Mouse (Mus musculus) midbrain, embryonic 13.5 days (tissue): ENCODE measurements at regions not wholly inside any gene's neighbourhood (a gene's known extent, or its start where the extent isn't known, plus 50 kb on each side); places are given as distances from the start of the nearest gene placed in this dataset.

Source experiments
- ATAC-seq: fragments of 200-750 bp; cut with Nextera tagmentation; 2 replicates; pipeline ENCODE4 v1.8.0; 2017; ENCODE audit warnings: mild to moderate bottlenecking, moderate TSS enrichment, moderate library complexity
- H3K27ac ChIP-seq: fragments of 300-500 bp; sonication (generic); 2 replicates; pipeline ENCODE4 v1.5.1; 2015; ENCODE audit warnings: inconsistent platforms, mild to moderate bottlenecking, moderate library complexity
- H3K27me3 ChIP-seq: fragments of 300-500 bp; sonication (generic); 2 replicates; pipeline ENCODE4 v1.6.1; 2015; ENCODE audit warnings: mild to moderate bottlenecking, inconsistent platforms
- H3K36me3 ChIP-seq: fragments of 300-500 bp; sonication (generic); 2 replicates; pipeline ENCODE4 v1.6.1; 2015; ENCODE audit warnings: mild to moderate bottlenecking, inconsistent platforms
- H3K4me1 ChIP-seq: fragments of 300-500 bp; sonication (generic); replicated peaks from 2 replicates; pipeline ENCODE4 v1.6.1; 2015; ENCODE audit warnings: inconsistent platforms
- H3K4me2 ChIP-seq: fragments of 300-500 bp; sonication (generic); replicated peaks from 2 replicates; pipeline ENCODE4 v1.6.1; 2015; ENCODE audit warnings: moderate library complexity, mild to moderate bottlenecking, inconsistent platforms
- H3K4me3 ChIP-seq: fragments of 300-500 bp; sonication (generic); replicated peaks from 2 replicates; pipeline ENCODE4 v1.5.1; 2015; ENCODE audit warnings: mild to moderate bottlenecking, inconsistent platforms
- H3K9ac ChIP-seq: fragments of 300-500 bp; sonication (generic); replicated peaks from 2 replicates; pipeline ENCODE4 v1.6.1; 2015; ENCODE audit warnings: mild to moderate bottlenecking, inconsistent platforms
- H3K9me3 ChIP-seq: fragments of 300-500 bp; sonication (generic); 2 replicates; pipeline ENCODE4 v1.6.1; 2016; ENCODE audit warnings: mild to moderate bottlenecking, inconsistent platforms
- WGBS: fragments of 180-500 bp; shearing (Covaris S2); methylation state at CpG from one replicate; pipeline ENCODE4 v1.1.7; 2015; 5-methylcytosine and 5-hydroxymethylcytosine counted together

DNA sequence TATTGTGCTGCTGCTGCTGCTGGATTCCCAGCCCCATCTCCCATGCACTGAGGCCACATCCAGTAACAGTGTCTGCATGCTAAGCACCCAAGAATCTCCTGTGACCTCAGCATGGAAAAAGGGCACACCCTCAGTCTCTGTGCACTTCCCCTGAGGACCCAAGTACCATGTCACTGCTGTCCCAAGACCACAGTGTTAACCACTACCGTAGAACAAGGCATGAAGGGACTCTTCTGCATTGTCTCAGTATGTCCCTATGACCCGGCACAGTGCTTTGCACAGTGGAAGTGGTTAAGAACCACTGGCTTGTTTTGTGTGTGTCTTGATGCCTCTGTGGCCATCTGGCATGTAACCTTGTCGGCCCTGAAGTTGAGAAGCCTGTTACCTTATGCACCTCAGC lies 220.6 kb upstream of the Six2 start:
- H3K27me3 ChIP-seq: no peaks in the 10 kb centered on the region
- no peak for ATAC-seq
- no peak overlapping the region for H3K4me2 ChIP-seq
- 88% methylated on average over 3 of the region's 3 CpGs for WGBS
- no peaks in the 10 kb centered on the region for H3K36me3 ChIP-seq
- H3K4me3 ChIP-seq: no peak overlapping the region
- H3K9ac ChIP-seq: no peak overlapping the region
- peaks cover 7% of the 10 kb centered on the region for H3K9me3 ChIP-seq
- no peak overlapping the region for H3K27ac ChIP-seq
- no peaks in the 10 kb centered on the region for H3K4me1 ChIP-seq

DNA sequence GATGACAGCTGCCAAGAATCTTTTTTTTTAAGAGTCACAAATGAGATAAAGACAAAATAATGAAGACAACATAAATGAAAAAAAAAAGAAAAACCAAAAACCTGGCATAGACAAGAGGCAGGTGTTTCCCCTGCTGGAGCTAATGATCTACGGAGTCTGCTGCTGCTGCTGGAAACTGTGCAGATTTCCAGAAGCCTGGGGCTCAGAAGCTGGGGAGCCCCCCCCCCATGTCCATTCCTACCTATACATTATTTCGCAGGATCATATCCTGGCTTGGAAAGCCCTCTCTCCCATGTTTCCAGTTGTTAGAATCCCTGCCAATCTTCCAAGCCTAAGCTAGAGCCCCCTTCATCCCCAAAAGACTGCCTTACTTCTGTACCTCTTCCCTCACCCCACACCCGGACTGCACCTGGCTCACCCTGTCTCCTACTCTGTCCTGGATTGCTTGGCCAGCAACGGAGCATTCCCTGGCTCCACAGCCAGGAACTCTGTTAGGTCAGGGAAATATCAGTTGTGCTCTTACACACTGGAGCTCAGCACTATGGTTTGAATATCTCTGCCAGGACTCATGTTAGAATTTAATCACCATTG lies 218.6 kb upstream of the Six2 start:
- H3K27ac ChIP-seq: no peak overlapping the region
- H3K36me3 ChIP-seq: no peaks in the 10 kb centered on the region
- no peak overlapping the region for H3K9ac ChIP-seq
- H3K9me3 ChIP-seq: peaks cover 7% of the 10 kb centered on the region
- WGBS: 87% methylated on average over 4 of the region's 4 CpGs
- H3K4me2 ChIP-seq: no peak overlapping the region
- H3K4me1 ChIP-seq: no peaks in the 10 kb centered on the region
- H3K4me3 ChIP-seq: no peak overlapping the region
- no peak for ATAC-seq
- H3K27me3 ChIP-seq: no peaks in the 10 kb centered on the region

DNA sequence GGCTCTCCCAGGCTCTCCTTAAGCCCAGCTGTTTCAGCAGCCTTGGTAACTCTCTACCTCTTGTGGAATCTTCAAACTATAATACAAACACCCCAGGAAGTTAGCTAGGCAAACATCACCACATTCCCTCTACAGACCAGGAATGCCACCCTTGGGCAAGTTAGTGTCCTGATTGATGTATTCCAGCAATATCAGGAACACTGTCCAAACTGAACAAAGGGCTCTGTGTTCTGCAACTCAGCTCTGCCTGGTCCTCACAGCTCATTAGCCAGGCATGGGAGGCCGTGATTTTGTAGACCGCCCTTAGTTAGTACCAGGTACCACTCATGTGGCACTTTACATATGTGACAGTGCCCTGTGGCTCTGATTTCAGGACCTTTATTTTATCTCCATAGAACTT lies 214.5 kb upstream of the Six2 start:
- WGBS: 82% methylated on average over 2 of the region's 2 CpGs
- no peak overlapping the region for H3K4me2 ChIP-seq
- H3K36me3 ChIP-seq: no peaks in the 10 kb centered on the region
- no peaks in the 10 kb centered on the region for H3K27me3 ChIP-seq
- H3K9ac ChIP-seq: no peak overlapping the region
- H3K27ac ChIP-seq: no peak overlapping the region
- no peak overlapping the region for H3K4me3 ChIP-seq
- ATAC-seq: no peak
- peaks cover 7% of the 10 kb centered on the region for H3K9me3 ChIP-seq
- no peaks in the 10 kb centered on the region for H3K4me1 ChIP-seq

DNA sequence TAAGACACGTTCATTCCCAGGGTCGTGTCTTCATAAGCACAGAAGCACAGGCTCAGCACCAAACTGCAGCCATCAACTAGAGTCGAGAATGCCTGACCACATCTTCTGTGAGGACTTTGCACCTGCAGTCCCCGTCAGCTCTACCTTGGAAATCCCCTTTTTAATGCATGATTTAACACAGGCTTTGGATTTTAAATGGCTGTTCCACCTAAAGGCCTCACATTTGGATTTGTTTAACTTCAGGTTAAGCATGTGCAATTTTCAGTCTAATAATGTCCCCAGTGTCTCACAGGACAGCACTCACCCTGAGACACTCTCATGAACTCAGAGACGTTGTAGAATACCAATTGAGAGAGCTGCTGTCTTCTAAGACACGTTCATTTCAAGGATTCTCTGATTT lies 211.0 kb upstream of the Six2 start:
- H3K9ac ChIP-seq: no peak overlapping the region
- H3K9me3 ChIP-seq: no peaks in the 10 kb centered on the region
- H3K4me1 ChIP-seq: no peaks in the 10 kb centered on the region
- H3K27ac ChIP-seq: no peak overlapping the region
- ATAC-seq: no peak
- WGBS: 74% methylated on average over 6 of the region's 6 CpGs
- H3K4me3 ChIP-seq: no peak overlapping the region
- H3K4me2 ChIP-seq: no peak overlapping the region
- no peaks in the 10 kb centered on the region for H3K36me3 ChIP-seq
- no peaks in the 10 kb centered on the region for H3K27me3 ChIP-seq

DNA sequence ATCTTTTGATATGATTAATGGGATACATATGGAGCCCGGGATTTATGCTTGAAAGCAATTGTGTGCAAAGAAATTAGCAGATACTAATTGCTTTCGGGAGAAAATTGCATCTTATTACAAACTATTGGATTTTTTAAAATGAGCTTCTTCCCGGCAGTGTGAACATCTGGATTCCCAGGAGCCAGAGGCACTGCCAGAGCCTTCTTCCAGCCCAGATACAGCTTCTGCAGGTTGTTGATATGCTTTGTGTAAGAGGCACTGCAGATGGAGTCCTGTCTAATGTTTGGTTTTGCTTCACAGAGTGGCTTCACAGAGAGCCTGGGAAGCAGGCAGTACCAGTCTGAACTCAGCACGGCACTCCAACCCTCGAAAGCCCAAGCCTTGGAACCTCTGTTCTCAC lies 207.9 kb upstream of the Six2 start:
- no peaks in the 10 kb centered on the region for H3K27me3 ChIP-seq
- H3K4me2 ChIP-seq: no peak overlapping the region
- H3K36me3 ChIP-seq: no peaks in the 10 kb centered on the region
- H3K9ac ChIP-seq: no peak overlapping the region
- 0 out of 2 replicates have a peak, but pooled peaks cover 8% of the 10 kb centered on the region for H3K4me1 ChIP-seq
- H3K9me3 ChIP-seq: no peaks in the 10 kb centered on the region
- ATAC-seq: no peak
- H3K27ac ChIP-seq: no peak overlapping the region
- WGBS: 60% methylated on average over 5 of the region's 5 CpGs
- H3K4me3 ChIP-seq: no peak overlapping the region

DNA sequence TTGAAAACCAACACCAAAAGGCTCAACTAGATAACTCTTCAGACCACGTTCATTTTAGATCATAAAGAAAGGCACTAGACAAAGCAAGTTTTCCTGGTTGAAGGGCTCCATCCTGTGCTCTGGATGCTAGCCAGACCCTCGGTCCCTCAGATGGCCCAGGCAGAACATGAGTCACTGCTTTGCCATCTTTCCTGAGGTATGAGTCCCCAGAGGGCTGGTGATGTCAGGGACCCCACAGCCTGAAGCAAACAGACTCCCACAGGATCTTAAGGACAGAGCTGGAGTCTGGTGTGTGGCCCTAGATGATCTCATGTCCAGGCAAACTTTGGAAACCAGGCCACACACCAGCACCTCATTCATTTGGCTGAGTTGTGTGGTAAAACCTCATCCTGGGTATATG lies 203.2 kb upstream of the Six2 start:
- 92% methylated on average over 2 of the region's 2 CpGs for WGBS
- Histone ChIP-seq H3K9ac (no peak overlapping the region), H3K36me3 (no peaks in the 10 kb centered on the region), H3K4me1 (0 out of 2 replicates have a peak, but pooled peaks cover 8% of the 10 kb centered on the region), H3K4me2 (no peak overlapping the region), H3K27me3 (no peaks in the 10 kb centered on the region), H3K27ac (no peak overlapping the region), H3K4me3 (no peak overlapping the region), H3K9me3 (no peaks in the 10 kb centered on the region)
- ATAC-seq: no peak

DNA sequence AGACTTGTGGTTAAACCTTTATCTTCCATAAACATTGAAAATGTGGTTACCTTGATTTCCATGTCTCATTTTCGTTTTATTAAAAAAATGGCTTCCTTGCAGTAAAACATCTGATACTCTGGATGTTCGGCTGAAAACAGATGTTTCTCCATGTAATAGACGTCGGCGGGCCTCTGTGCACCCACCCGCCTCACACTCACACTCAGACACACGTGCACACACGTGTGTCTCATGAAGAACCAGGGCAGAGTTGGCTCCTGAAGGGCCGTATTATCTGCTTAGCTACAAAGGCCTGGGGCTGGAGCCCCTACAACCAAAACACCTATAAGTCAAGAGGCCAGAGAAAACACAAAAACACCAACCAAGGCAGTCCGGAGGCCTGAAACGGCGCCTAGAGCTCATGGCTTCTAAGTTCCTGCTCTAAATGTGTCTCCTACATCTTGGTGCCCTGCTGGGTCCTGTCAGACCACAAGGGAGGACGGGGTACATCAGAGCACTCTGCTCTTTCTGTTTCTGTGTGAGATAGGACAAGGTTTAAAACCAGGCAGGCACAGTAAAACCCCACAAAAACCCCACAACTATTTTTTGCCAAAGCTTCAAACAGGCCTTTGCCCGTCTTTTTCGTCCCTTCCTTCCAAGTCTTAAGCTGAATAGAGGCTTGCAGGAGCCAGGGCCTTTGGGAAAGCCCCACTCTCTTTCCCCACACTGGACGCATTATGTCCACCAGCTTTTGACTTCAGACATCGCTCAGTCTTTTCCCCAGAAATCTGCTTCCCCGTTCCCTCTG lies 201.9 kb upstream of the Six2 start:
- no peak overlapping the region for H3K27ac ChIP-seq
- H3K36me3 ChIP-seq: no peaks in the 10 kb centered on the region
- H3K9me3 ChIP-seq: no peaks in the 10 kb centered on the region
- H3K27me3 ChIP-seq: no peaks in the 10 kb centered on the region
- H3K4me2 ChIP-seq: no peak overlapping the region
- 91% methylated on average over 18 of the region's 18 CpGs for WGBS
- ATAC-seq: no peak
- no peak overlapping the region for H3K4me3 ChIP-seq
- H3K9ac ChIP-seq: no peak overlapping the region
- H3K4me1 ChIP-seq: 0 out of 2 replicates have a peak, but pooled peaks cover 8% of the 10 kb centered on the region

DNA sequence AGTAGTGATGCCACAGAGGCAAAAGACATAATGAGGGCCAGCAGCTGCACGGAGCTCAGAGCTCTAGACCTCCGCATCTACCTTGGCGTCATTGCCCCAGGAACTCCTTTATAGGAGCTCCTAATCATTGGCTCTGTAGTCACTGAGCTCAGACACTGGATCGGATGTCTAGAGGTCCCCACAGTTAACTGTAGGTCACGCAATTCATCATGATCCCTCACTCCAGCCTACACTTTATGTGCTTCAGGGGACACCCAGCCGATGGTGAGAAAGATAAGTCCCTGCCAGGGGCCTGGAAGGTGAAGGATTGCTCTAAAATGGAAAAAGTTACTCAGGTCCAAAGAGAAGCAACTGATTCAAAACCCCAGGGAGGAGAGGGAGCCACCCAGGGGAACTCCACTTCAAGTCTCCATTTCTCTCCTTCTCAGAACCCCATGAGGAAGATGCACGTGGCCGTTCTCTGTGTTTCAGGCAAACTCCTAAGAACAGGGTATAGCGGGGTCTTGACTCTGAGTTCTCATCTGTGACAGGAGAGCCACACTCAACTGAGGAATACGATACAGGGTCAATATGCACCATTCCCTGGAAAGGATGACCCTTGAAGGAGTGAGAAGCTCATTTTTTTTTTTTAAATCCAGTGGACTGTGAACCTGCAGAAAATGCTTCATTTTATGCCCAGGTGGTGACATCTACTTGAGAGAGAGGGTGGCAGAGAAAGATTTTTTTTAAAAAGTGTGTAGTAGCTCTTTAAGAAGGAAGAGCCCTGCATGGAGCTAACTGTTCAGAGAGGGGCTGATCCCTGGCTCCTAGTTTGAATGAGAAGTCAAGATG lies 200.7 kb upstream of the Six2 start:
- Histone ChIP-seq H3K27me3 (no peaks in the 10 kb centered on the region), H3K9ac (no peak overlapping the region), H3K4me3 (no peak overlapping the region), H3K36me3 (no peaks in the 10 kb centered on the region), H3K4me1 (0 out of 2 replicates have a peak, but pooled peaks cover 8% of the 10 kb centered on the region), H3K4me2 (no peak overlapping the region), H3K9me3 (no peaks in the 10 kb centered on the region), H3K27ac (no peak overlapping the region)
- ATAC-seq: no peak
- 94% methylated on average over 10 of the region's 10 CpGs for WGBS

DNA sequence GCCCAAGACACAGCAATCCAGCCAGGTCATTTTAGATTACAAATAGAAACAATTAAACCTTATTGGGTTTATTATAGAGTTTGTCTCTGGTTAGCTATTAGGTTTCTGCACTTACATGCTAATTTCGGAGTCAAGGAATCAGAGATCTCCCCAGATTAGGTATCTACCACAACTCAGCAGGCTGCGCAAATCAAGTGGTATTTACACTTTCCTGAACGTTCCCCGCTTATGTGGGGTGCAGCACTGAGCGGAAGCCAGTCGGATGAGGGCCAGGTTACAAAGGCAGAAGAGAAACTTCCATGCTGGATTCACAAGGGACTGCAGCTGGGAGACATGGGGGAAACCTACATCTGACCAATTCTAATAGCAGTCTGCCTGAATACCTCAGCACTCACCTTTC lies 198.6 kb upstream of the Six2 start:
- no peak for ATAC-seq
- no peaks in the 10 kb centered on the region for H3K9me3 ChIP-seq
- H3K4me2 ChIP-seq: no peak overlapping the region
- no peaks in the 10 kb centered on the region for H3K4me1 ChIP-seq
- H3K27me3 ChIP-seq: peaks cover 7% of the 10 kb centered on the region; the same call in 1 of the 2 replicates
- WGBS: 92% methylated on average over 6 of the region's 6 CpGs
- H3K27ac ChIP-seq: no peak overlapping the region
- no peaks in the 10 kb centered on the region for H3K36me3 ChIP-seq
- no peak overlapping the region for H3K9ac ChIP-seq
- H3K4me3 ChIP-seq: no peak overlapping the region

DNA sequence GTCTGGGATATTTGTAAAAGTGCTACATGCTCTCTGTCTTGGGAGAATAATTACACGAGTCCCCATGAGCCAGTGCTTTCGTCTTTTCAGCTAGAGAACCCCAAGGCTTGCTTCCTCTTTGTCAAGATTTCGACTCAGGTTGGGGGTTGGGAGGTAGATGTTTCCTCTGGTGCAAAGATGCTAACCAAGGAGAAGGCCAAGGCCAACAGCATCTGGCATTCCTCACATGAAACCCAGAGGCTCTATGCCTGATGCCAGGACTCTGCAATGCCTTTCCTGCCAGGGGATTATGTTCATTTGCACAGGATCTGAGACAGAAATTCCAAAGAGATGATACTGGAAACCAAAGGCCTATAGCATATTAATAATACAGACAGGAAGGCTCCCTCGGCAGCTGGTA lies 198.2 kb upstream of the Six2 start:
- no peaks in the 10 kb centered on the region for H3K9me3 ChIP-seq
- no peak for ATAC-seq
- no peaks in the 10 kb centered on the region for H3K36me3 ChIP-seq
- H3K9ac ChIP-seq: no peak overlapping the region
- no peak overlapping the region for H3K27ac ChIP-seq
- peaks cover 7% of the 10 kb centered on the region; the same call in 1 of the 2 replicates for H3K27me3 ChIP-seq
- H3K4me3 ChIP-seq: no peak overlapping the region
- H3K4me2 ChIP-seq: no peak overlapping the region
- H3K4me1 ChIP-seq: no peaks in the 10 kb centered on the region
- 76% methylated on average over 4 of the region's 4 CpGs for WGBS

DNA sequence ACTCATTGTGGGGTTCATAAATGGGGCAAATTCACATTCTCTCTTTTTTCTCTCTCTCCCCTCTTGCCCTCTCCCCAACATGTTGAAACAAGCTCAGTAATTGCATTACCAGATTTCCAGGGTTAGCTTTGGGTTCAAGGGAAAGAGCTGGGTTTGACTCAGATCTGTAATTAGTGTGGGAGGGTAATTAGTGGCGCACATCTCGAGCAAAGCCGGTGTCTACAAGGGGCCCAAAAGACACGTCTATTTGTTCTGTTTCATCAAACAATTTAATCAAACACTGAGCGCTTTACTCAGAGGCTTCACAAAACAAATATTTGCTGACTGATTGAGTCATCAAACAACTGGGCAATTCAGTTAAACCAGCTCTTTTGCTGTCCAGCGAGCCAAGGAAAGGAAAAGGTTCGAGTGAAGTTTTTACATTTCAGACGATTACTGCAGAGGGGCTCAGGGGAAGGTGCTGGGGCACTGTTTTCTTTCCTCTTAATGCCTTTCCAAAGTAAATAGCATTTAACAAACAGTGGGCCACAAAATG lies 193.6 kb upstream of the Six2 start:
- Histone ChIP-seq H3K36me3 (no peaks in the 10 kb centered on the region), H3K4me3 (no peak overlapping the region), H3K27me3 (peaks cover 7% of the 10 kb centered on the region; the same call in 1 of the 2 replicates), H3K27ac (no peak overlapping the region), H3K9me3 (no peaks in the 10 kb centered on the region), H3K4me2 (no peak overlapping the region), H3K9ac (no peak overlapping the region), H3K4me1 (0 out of 2 replicates have a peak, but pooled peaks cover under 1% of the 10 kb centered on the region)
- no peak for ATAC-seq
- 45% methylated on average over 8 of the region's 8 CpGs for WGBS

DNA sequence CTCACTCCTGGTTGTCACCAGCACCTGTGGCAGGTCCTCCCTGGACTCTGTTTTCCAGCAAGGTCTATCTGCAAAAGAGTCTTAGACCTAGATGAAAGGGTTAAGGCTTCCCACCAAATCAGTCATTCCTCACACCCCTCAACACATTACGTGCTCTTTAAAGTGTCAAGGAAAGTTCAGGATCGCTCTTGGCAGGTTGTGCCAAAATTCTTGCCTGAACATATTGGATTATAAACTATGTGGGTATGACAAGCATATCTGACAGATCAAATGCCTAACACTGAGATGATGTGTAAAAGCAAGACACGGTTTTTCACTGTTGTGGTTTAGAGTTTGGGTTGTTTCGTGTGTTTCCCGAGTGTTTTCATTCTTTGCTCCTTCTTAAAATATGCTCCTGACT lies 193.0 kb upstream of the Six2 start:
- Histone ChIP-seq H3K9me3 (no peaks in the 10 kb centered on the region), H3K4me3 (no peak overlapping the region), H3K4me1 (0 out of 2 replicates have a peak, but pooled peaks cover 2% of the 10 kb centered on the region), H3K27me3 (peaks cover 7% of the 10 kb centered on the region; the same call in 1 of the 2 replicates), H3K36me3 (no peaks in the 10 kb centered on the region), H3K9ac (no peak overlapping the region), H3K27ac (no peak overlapping the region), H3K4me2 (no peak overlapping the region)
- ATAC-seq: no peak
- WGBS: 81% methylated on average over 5 of the region's 5 CpGs
